Mouse (Mus musculus) heart, embryonic 16.5 days (tissue): ENCODE results near the gene Defb21. TPM values are rescaled to one million over a fixed set of nuclear protein-coding genes. Genes with fewer than 3 reads are reported as not detected.

Source experiments
- ATAC-seq: fragments of 200-750 bp; cut with Nextera tagmentation; replicated peaks from 2 replicates; pipeline ENCODE4 v1.8.0; 2017; ENCODE audit warnings: moderate number of reproducible peaks; ENCODE audit not compliant: insufficient read depth, low FRiP score; ENCODE audit errors: extremely low read depth
- H3K27ac ChIP-seq: fragments of 300-500 bp; sonication (generic); 2 replicates; pipeline ENCODE4 v1.5.1; 2014; ENCODE audit warnings: mild to moderate bottlenecking, low read length, control low read depth, moderate library complexity
- H3K27me3 ChIP-seq: fragments of 300-500 bp; sonication (generic); 2 replicates; pipeline ENCODE4 v1.6.1; 2014; ENCODE audit warnings: low read length, mixed read lengths; ENCODE audit not compliant: control insufficient read depth, insufficient read depth
- H3K36me3 ChIP-seq: fragments of 300-500 bp; sonication (generic); 2 replicates; pipeline ENCODE4 v1.6.1; 2014; ENCODE audit not compliant: control insufficient read depth, insufficient read depth
- H3K4me1 ChIP-seq: fragments of 300-500 bp; sonication (generic); 2 replicates; pipeline ENCODE4 v1.6.1; 2014; ENCODE audit warnings: low read length, mixed read lengths; ENCODE audit not compliant: control insufficient read depth, insufficient read depth
- H3K4me2 ChIP-seq: fragments of 300-500 bp; sonication (generic); 2 replicates; pipeline ENCODE4 v1.6.1; 2014; ENCODE audit warnings: low read depth, mild to moderate bottlenecking, control low read depth, low read length
- H3K4me3 ChIP-seq: fragments of 300-500 bp; sonication (generic); 2 replicates; pipeline ENCODE4 v1.5.1; 2014; ENCODE audit warnings: mild to moderate bottlenecking, control low read depth, low read length
- H3K9ac ChIP-seq: fragments of 300-500 bp; sonication (generic); 2 replicates; pipeline ENCODE4 v1.6.1; 2014; ENCODE audit warnings: low read length, control low read depth
- H3K9me3 ChIP-seq: fragments of 300-500 bp; sonication (generic); replicated peaks from 2 replicates; pipeline ENCODE4 v1.6.1; 2016; ENCODE audit warnings: low read length; ENCODE audit not compliant: control insufficient read depth
- WGBS: fragments of 180-500 bp; shearing (Covaris S2); extraction: QIAGEN DNeasy Blood & Tissue Kit; methylation state at CpG from one replicate; pipeline ENCODE4 v1.1.7; 2014; 5-methylcytosine and 5-hydroxymethylcytosine counted together
- polyA plus RNA-seq: library from polyadenylated mRNA; unstranded; fragments of >200 nt; fragmentation: Nextera tagmentation; extraction: Ambion mirVana; gene quantifications from 2 replicates; pipeline ENCODE4 v1.2.1, GENCODE M21; 2015

Gene Defb21
- not detected in 2 replicates for polyA plus RNA-seq

GRCm38 (mm10) chr2:152572114-152572794, at the start of gene Defb21:
Gene Defb21 (plus strand): TSS chr2:152572744.
- Histone ChIP-seq H3K4me2 (no peak within 1 kb of the TSS), H3K4me1 (no peaks in the 10 kb centered on the region), H3K9me3 (0 out of 2 replicates have a peak, but pooled peaks cover 3% of the 10 kb centered on the region), H3K27ac (no peak within 1 kb of the TSS), H3K4me3 (no peak within 1 kb of the TSS), H3K9ac (no peak within 1 kb of the TSS), H3K36me3 (no peaks in the 10 kb centered on the region), H3K27me3 (0 out of 2 replicates have a peak, but pooled peaks cover 2% of the 10 kb centered on the region)
- ATAC-seq = no peak
- 61% methylated on average over 11 of the region's 11 CpGs for WGBS

- H3K9ac ChIP-seq = no peak within 1 kb of the TSS
- no peak within 1 kb of the TSS for H3K4me3 ChIP-seq
- peaks cover 2% of the 10 kb centered on the region; the same call in 1 of the 2 replicates for H3K4me1 ChIP-seq
- H3K27me3 ChIP-seq = no peaks in the 10 kb centered on the region
- 53% methylated on average over 13 of the region's 13 CpGs for WGBS
- ATAC-seq = no peak
- 0 out of 2 replicates have a peak, but pooled peaks cover 3% of the 10 kb centered on the region for H3K9me3 ChIP-seq
- H3K36me3 ChIP-seq = no peaks in the 10 kb centered on the region
- H3K27ac ChIP-seq = no peak within 1 kb of the TSS
- H3K4me2 ChIP-seq = no peak within 1 kb of the TSS
These were observed 32.4 kb upstream of the Defb21 start, which contains the start of gene Defb29 for GRCm38 (mm10) chr2:152539944-152540710. Gene Defb29 (minus strand): TSS chr2:152540098.

GRCm38 (mm10) chr2:152541979-152542378, 30.6 kb upstream of the Defb21 start:
- no peak for ATAC-seq
- Histone ChIP-seq H3K4me3 (no peak overlapping the region), H3K27me3 (no peaks in the 10 kb centered on the region), H3K27ac (no peak overlapping the region), H3K9me3 (0 out of 2 replicates have a peak, but pooled peaks cover 3% of the 10 kb centered on the region), H3K9ac (no peak overlapping the region), H3K36me3 (no peaks in the 10 kb centered on the region), H3K4me2 (no peak overlapping the region), H3K4me1 (peaks cover 2% of the 10 kb centered on the region; the same call in 1 of the 2 replicates)
- 82% methylated on average over 9 of the region's 9 CpGs for WGBS

GRCm38 (mm10) chr2:152542897-152543296, 29.6 kb upstream of the Defb21 start:
- H3K4me3 ChIP-seq = no peak overlapping the region
- 0 out of 2 replicates have a peak, but pooled peaks cover 3% of the 10 kb centered on the region for H3K9me3 ChIP-seq
- no peaks in the 10 kb centered on the region for H3K36me3 ChIP-seq
- peaks cover 2% of the 10 kb centered on the region; the same call in 1 of the 2 replicates for H3K4me1 ChIP-seq
- no peaks in the 10 kb centered on the region for H3K27me3 ChIP-seq
- no peak overlapping the region for H3K4me2 ChIP-seq
- H3K27ac ChIP-seq = no peak overlapping the region
- ATAC-seq = no peak
- no peak overlapping the region for H3K9ac ChIP-seq
- WGBS = 69% methylated on average over 2 of the region's 2 CpGs

- H3K27ac ChIP-seq = no peak overlapping the region
- no peak overlapping the region for H3K9ac ChIP-seq
- no peak overlapping the region for H3K4me3 ChIP-seq
- peaks cover 2% of the 10 kb centered on the region; the same call in 1 of the 2 replicates for H3K4me1 ChIP-seq
- 43% methylated on average over 4 of the region's 4 CpGs for WGBS
- H3K4me2 ChIP-seq = no peak overlapping the region
- H3K36me3 ChIP-seq = no peaks in the 10 kb centered on the region
- H3K27me3 ChIP-seq = no peaks in the 10 kb centered on the region
- 0 out of 2 replicates have a peak, but pooled peaks cover 3% of the 10 kb centered on the region for H3K9me3 ChIP-seq
- ATAC-seq = no peak
These were observed 29.1 kb upstream of the Defb21 start for GRCm38 (mm10) chr2:152543478-152543877.

GRCm38 (mm10) chr2:152544691-152545090, 27.9 kb upstream of the Defb21 start:
- H3K27ac ChIP-seq = no peak overlapping the region
- H3K4me1 ChIP-seq = peaks cover 2% of the 10 kb centered on the region; the same call in 1 of the 2 replicates
- H3K27me3 ChIP-seq = no peaks in the 10 kb centered on the region
- H3K4me2 ChIP-seq = no peak overlapping the region
- 0 out of 2 replicates have a peak, but pooled peaks cover 3% of the 10 kb centered on the region for H3K9me3 ChIP-seq
- no peaks in the 10 kb centered on the region for H3K36me3 ChIP-seq
- no peak overlapping the region for H3K4me3 ChIP-seq
- 22% methylated on average over 4 of the region's 4 CpGs for WGBS
- ATAC-seq = no peak; the same call in 1 of the 2 replicates
- H3K9ac ChIP-seq = no peak overlapping the region

GRCm38 (mm10) chr2:152548124-152548523, 24.4 kb upstream of the Defb21 start:
- Histone ChIP-seq H3K36me3 (no peaks in the 10 kb centered on the region), H3K9me3 (no peaks in the 10 kb centered on the region), H3K4me1 (peaks cover 2% of the 10 kb centered on the region; the same call in 1 of the 2 replicates), H3K27ac (no peak overlapping the region), H3K27me3 (no peaks in the 10 kb centered on the region), H3K4me3 (no peak overlapping the region), H3K9ac (no peak overlapping the region), H3K4me2 (no peak overlapping the region)
- 64% methylated on average over 5 of the region's 5 CpGs for WGBS
- no peak for ATAC-seq

GRCm38 (mm10) chr2:152553774-152554423, 18.6 kb upstream of the Defb21 start:
- H3K4me1 ChIP-seq = no peaks in the 10 kb centered on the region
- peak overlapping the region; percentile 43; the same call in 1 of the 2 replicates for H3K4me2 ChIP-seq
- no peak for ATAC-seq
- no peak overlapping the region for H3K9ac ChIP-seq
- H3K27ac ChIP-seq = no peak overlapping the region
- no peaks in the 10 kb centered on the region for H3K9me3 ChIP-seq
- no peak overlapping the region for H3K4me3 ChIP-seq
- WGBS = 13% methylated on average over 16 of the region's 16 CpGs
- no peaks in the 10 kb centered on the region for H3K36me3 ChIP-seq
- no peaks in the 10 kb centered on the region for H3K27me3 ChIP-seq
